Mouse (Mus musculus) lung, adult 2 months (tissue): ENCODE measurements at regions not wholly inside any gene's neighbourhood (a gene's known extent, or its start where the extent isn't known, plus 50 kb on each side); places are given as distances from the start of the nearest gene placed in this dataset.

Experiments
- CTCF ChIP-seq: fragments of 200-500 bp; IDR thresholded peaks from 2 replicates; pipeline ENCODE4 v1.5.1; 2011; ENCODE audit warnings: mild to moderate bottlenecking, low read length, control low read depth; ENCODE audit not compliant: insufficient read depth
- POLR2A ChIP-seq: fragments of 200-500 bp; IDR thresholded peaks from 2 replicates; pipeline ENCODE4 v1.6.1; 2011; ENCODE audit warnings: low read depth, mild to moderate bottlenecking, control low read depth, low read length, borderline replicate concordance; ENCODE audit errors: extremely low read depth

GRCm38 (mm10) chr7:74974448-74974847, 334.6 kb downstream of the Sv2b start:
- TF ChIP-seq POLR2A (no peak), CTCF (no peak)
